Mouse (Mus musculus) natural killer cell, adult 2 months (primary cell): ENCODE measurements at regions not wholly inside any gene's neighbourhood (a gene's known extent, or its start where the extent isn't known, plus 50 kb on each side); places are given as distances from the start of the nearest gene placed in this dataset.
"Not testable (repeated sequence)": the region's sequence is repeated elsewhere in the genome, so short reads cannot be mapped to it uniquely, and the experiment has no call there.

Experiments
- DNase-seq, 2 experiments: peaks; one replicate each; pipeline ENCODE4 v3.0.0; 2022; ENCODE audit warnings: low spot score in 2 of 2

GRCm38 (mm10) chr12:70658106-70658505 is 167.2 kb upstream of the Frmd6 start:
- DNase-seq, result no peak

- DNase-seq, result no peak
Measured at GRCm38 (mm10) chr12:70660388-70660787, 164.9 kb upstream of the Frmd6 start.

- not testable (repeated sequence) for DNase-seq
Measured at GRCm38 (mm10) chr12:70668158-70668557, 157.2 kb upstream of the Frmd6 start.

DNA sequence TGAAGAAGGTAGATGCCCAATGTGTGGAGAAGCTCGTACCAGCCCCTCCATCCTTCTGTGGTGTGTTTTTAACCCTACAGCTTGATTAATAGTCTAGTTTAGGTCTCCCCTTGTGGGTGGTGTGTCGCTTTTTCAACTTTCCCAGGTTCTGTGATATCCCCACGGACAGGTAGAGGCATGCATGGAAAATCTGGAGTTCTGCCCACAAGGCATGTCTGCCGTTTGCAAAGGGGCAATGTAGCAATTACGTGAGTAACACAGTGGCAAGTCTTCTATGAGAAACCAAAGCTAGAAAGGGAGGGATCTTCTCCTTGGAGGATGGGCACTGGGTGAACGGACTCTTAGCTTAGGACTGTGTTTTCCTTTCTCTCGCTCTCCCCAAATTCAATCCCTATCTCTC is 153.2 kb upstream of the Frmd6 start:
- DNase-seq, result no peak

DNA sequence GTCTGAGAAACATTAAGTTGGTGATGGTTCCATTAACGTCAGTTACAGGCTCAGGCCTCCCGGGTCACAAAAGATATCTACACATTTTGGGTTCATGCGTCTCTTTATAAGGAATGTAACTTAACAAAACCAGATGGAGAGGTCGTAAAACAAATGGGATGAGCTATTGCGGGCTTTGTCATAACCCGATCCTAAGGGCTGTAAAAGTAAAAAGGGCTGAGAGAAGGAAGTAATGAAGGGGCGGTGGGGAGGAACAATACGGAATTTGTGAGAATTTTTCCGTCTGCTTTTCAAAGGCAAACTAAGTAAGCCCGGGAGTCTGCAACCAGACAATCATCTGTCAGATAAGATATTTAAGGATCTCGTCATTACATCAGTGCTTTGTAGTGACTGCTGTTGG is 152.1 kb upstream of the Frmd6 start:
- DNase-seq, result no peak

GRCm38 (mm10) chr12:70674144-70674543 is 151.2 kb upstream of the Frmd6 start:
- DNase-seq, result no peak

GRCm38 (mm10) chr12:70675846-70676245 is 149.5 kb upstream of the Frmd6 start:
- DNase-seq, result no peak

DNA sequence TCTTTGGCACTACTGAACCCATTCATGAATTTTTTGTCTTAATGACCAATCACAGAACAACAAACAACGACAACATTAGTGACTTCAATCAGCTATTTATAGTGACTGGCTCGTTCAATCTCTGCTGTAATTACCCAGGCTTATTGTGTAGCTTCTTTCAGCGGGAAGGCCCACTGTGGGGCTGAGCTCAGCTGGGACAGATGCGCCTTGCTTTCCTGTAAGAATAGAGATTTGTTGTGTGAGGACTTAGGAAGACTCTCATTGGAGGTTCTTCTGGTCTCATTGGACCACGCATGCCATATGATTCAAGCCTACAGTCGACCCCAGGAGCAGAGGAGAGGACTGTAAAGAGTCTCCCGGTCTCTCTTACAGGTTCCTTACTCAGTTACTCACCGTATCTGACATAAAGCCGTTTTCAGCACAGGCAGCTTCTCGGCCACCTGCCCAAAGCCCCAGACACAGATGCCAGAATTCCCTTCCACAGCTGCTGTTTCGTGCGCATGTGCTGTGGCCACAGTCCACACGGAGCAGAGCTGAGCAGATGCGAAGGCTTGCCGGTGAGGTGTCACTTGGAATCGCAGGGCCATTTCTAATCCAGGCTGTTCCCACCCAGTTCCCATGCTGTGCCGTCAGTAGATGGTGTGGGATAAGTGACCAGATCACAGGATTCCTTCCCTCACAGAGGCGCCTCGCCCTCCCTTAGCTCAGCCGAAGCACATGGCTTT is 145.5 kb upstream of the Frmd6 start:
- DNase-seq, result no peak

DNA sequence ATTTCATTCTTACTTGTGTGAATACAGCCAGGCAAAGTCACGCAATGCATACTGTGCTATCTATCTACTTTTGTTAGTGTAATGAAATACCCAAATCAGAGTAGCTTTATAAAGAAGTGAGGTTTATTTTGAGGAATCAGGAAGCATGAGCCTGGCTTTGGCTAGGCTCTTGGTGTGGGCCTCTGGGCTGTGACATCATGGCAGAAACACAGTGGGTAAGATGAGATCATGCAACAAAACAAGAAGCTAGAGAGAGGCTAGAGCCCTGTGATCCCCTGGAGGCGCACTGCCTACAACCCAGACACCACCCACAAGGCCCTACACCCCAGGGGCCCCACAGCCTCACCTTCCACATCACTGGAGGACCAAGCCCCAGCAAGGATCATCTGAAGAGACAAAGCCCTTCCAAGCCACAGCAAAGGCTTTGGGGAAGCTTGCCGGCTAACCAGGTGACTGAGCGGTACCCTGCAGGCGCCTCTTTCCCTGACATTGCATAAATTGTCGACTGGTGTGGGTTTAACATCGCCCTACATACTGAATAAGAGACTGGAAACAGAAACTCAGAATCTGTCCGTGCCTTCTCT is 143.8 kb upstream of the Frmd6 start:
- DNase-seq, result no peak

GRCm38 (mm10) chr12:70684354-70684753 is 141.0 kb upstream of the Frmd6 start:
- no peak for DNase-seq

GRCm38 (mm10) chr12:70685432-70685831 is 139.9 kb upstream of the Frmd6 start:
- no peak for DNase-seq

DNA sequence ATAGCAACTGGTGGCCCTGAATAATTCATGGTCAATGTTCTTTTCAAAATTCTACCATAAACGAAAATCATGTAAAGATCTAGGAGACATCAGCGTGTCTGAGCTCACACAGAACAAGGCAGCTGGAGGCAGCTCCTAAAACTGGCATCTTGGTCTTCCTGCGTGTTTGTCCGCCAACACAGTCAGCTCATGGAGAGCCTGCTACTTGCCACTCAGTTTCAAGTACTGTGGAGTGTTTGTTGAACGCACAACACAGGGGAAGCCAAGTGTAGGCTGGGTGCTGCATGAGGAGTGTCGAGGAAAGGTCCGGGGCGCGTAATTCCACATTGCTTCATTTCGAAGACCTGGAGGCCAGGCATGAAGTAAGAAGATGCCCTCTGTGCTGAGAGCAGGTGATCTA is 139.0 kb upstream of the Frmd6 start:
- DNase-seq, result no peak

- DNase-seq, result no peak
Measured at GRCm38 (mm10) chr12:70686971-70687370, 138.3 kb upstream of the Frmd6 start.

DNA sequence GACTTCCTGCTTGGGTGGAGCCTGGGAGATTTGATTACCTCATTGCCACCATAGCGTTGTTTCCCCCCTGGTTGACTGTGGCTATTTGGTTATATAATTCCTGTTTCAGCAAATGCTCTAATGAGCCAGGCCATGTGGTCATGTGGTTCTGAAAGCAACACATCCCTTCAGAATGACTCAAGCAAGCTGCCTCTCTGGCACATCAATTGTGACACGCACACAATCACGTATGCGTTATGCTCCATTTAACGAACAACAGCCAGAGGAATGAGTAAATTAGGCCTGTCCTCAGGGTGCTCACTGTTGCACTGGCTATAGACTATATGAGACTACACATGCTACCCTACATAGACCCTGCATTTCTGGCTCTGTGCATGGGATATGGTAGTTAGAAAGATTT is 130.2 kb upstream of the Frmd6 start:
- no peak for DNase-seq

DNA sequence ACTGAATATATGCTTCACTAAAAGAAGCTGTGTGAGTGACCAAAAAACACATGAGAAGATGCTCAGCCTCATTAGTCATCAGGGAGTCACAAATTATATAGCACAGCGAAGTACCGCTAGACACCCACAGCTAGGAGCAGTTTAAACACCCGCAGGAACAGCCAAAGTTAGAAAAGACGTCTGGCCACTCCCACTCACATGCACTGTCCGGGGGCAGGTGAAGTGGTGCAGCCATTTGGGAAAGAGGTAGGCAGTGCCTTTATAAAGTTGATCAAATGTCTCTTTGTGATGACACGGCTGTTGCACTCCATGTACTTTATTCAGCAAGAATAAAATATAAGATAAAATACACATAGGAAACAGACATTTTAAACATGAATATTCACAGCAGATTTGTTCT is 129.1 kb upstream of the Frmd6 start:
- DNase-seq, result no peak

DNA sequence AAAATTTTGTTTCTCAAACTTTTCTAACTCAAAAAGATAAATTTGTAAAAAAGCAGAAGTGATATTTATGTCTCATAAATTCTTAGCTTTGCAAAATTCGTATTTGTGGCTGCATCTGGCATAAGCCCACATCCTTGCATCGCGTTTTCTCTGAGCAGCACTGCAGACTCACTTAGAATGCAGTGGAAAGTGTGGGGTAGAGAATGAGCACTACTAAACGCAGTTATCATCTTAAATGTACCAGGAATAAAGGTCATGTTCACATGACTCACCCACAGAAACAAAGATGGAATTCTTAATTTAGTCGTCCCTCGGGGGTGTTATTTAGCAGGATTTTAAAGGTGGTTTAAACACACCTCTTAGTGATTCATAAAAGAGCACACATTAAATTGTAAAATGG is 126.8 kb upstream of the Frmd6 start:
- no peak for DNase-seq

- DNase-seq, result no peak
Measured at GRCm38 (mm10) chr12:70702473-70702872, 122.8 kb upstream of the Frmd6 start.

DNA sequence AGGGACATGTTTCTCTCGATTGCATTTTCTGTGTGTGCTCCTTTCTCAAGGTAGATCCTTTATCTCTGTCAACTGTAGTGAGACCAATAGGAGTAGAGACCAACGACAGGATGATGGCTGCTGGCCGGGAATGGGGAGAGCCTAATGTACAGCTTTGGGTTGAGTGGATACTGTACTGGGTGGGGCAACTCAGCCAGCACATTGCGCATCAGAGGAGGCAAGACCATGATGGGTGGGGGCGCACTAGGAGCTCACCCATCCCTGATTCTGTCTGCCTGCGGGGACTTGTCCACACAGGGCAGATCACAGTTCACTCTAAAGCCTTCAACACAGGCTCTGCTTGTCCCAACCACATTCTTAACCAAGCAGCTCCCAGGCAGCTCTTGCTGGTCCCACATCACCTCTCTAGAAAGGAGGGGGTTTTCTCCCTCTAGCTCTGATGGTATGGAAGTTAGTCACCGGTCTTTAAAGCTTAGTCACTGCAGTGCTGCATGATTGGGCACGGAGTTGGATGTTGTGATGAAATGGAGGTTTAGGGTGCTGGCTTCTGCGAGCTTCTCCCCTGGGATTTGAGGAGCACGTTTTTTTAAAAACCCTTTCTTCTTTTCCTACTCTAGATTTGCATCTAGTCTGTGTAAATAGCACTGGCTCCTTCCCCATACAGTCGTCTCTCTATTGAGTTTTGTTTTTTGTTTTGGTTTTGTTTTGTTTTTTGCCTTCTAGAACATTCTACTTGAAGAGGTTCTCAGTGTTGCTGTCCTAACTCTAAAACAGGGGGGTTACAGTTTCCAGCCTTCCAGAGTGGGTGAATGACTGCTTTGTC is 118.3 kb upstream of the Frmd6 start:
- DNase-seq, result no peak

GRCm38 (mm10) chr12:70707629-70708289 is 117.6 kb upstream of the Frmd6 start:
- no peak for DNase-seq

- no peak for DNase-seq
Measured at GRCm38 (mm10) chr12:70708290-70708668, 117.0 kb upstream of the Frmd6 start.

DNA sequence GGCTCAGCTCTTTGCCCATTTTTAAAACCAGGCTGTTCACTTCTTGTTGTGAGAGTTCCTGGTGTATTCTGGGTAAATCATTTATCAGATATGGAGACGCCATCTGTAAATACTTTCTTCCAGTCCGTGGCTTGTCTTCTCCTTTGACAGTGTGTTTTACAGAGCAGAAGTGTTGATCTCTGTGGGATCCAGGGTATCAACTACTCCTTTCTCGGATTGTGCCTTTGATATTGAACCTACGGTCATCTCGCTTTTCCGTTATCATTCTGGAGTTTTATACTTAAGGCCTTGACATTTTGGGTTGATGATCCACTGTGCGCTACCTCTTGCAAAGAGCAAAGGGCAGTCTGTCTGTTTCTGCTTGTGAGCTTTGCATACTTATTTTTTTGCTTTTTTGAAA is 115.0 kb upstream of the Frmd6 start:
- no peak for DNase-seq

- no peak for DNase-seq
Measured at GRCm38 (mm10) chr12:70711030-70711429, 114.3 kb upstream of the Frmd6 start.
